Mouse (Mus musculus) spleen, adult 2 months (tissue): ENCODE measurements around the gene Ctnnd2.

Experiments
- CTCF ChIP-seq: fragments of 200-500 bp; IDR thresholded peaks from 2 replicates; pipeline ENCODE4 v1.5.1; 2011; ENCODE audit warnings: mild to moderate bottlenecking, inconsistent platforms; ENCODE audit not compliant: insufficient read depth, insufficient read length, insufficient replicate concordance; ENCODE audit errors: extremely low read depth
- POLR2A ChIP-seq: fragments of 200-500 bp; IDR thresholded peaks from 2 replicates; pipeline ENCODE4 v1.6.1; 2011; ENCODE audit warnings: low read depth, low read length, inconsistent platforms

DNA sequence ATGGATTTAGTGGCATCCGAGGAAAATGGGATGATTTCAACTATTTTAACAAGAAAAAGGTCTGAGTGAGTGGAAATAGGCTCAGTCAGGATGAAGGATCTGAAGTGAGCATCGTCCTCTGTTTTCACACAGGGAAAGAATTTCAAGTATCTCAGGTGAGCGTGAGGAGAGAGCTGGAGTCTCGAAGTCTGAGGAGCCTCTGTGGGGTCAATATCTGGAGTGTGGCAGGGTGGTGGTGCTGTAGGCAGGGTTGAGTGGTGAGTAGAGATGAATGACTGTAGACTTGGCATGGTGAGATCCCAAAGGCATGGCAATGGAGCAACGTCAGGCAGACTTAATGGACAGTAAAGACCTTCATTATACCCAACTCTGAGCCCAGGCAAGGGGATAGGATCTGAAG, 529.2 kb downstream of the Ctnnd2 start:
- TF ChIP-seq POLR2A (no peak), CTCF (no peak)
